Mouse (Mus musculus): ENCODE measurements around the gene Tmem211. TPM values are rescaled to one million over a fixed set of nuclear protein-coding genes. Genes with fewer than 3 reads are reported as not detected.

The Tmem211 gene
- polyA plus RNA-seq (2015; fragmentation: Nextera tagmentation; extraction: Ambion mirVana) = not detected in 2 replicates

GRCm38 (mm10) chr5:113226632-113227102, at the start of gene Tmem211:
Tmem211 (plus strand) TSS chr5:113226909.

GRCm38 (mm10) chr5:113221147-113221865, 5.4 kb upstream of the Tmem211 start, which contains the start of gene 2900026A02Rik:
2900026A02Rik (minus strand) TSS chr5:113221236.

Other genes starting within 250 kb of the Tmem211 start
- 2.3 and 2.4 TPM in 2 replicates for gene Grk3, start 211.1 kb upstream of the Tmem211 start, polyA plus RNA-seq (2015; fragmentation: Nextera tagmentation; extraction: Ambion mirVana)
- not detected in 2 replicates for gene Crybb2, start 156.8 kb upstream of the Tmem211 start, polyA plus RNA-seq (2015; fragmentation: Nextera tagmentation; extraction: Ambion mirVana)
- gene Crybb3, start 145.3 kb upstream of the Tmem211 start, polyA plus RNA-seq (2015; fragmentation: Nextera tagmentation; extraction: Ambion mirVana) = 4.3 and 7.2 TPM in 2 replicates
- 7.1 and 7.9 TPM in 2 replicates for gene 2900026A02Rik, start 5.7 kb upstream of the Tmem211 start, polyA plus RNA-seq (2015; fragmentation: Nextera tagmentation; extraction: Ambion mirVana)
- gene Sgsm1, start 83.9 kb downstream of the Tmem211 start, polyA plus RNA-seq (2015; fragmentation: Nextera tagmentation; extraction: Ambion mirVana) = 3.2 and 4.1 TPM in 2 replicates
- not detected in 2 replicates for gene Aym1, start 130.4 kb downstream of the Tmem211 start, polyA plus RNA-seq (2015; fragmentation: Nextera tagmentation; extraction: Ambion mirVana)